Mouse (Mus musculus): ENCODE data around the gene Jph2. TPM values are rescaled to one million over a fixed set of nuclear protein-coding genes. Genes with fewer than 3 reads are reported as not detected.
A peak's percentile ranks its signal among the peaks of the same experiment; 100 is the strongest.

Gene Jph2
- total and polyA plus RNA-seq, 3 experiments: 0.04 to 0.19 TPM; not detected in 1

DNA sequence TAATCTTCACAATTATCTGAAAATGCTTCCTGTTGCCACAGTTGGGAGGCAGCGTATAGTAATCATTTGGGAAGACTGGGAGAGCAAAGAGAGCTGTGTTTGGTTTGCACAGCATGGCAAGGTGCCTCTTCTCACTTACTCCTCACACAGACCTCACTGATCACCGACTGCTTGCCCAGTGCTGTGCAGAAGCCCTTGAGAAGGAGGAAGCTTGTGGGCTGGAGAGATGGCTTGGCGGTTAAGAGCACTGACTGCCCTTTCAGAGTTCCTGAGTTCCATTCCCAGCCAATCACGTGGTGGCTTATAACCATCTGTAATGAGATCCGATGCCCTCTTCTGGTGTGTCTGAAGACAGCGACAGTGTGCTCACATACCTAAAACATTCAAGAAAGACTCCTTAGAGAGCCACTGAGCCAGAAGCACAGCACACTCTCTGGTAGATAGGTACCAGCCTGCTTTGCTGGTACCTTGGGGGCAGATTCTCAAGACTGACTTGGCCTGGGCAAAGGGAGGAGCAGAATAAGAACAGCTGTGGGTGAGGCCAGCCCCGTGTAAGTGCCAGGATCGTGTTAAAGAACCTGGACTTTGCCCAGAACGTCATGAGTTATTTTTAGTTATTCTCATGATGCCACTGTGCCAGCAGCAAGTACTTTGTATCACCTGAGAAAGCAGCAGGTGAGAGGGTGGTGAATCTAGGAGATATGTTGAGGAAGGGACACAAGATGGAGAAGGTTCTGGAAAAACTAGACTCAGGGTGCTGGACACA, 25.3 kb upstream of the Jph2 start:
- Histone ChIP-seq H3K36me3 (ENCODE audit: control insufficient read depth in 1 of 2, insufficient read depth in 2 of 2, low read length in 2 of 2) (peaks cover 0 to 11% of the 10 kb centered on the region in 2 experiments; a peak in 2 of 4 replicates), H3K79me2 (ENCODE audit: control insufficient read depth, insufficient read depth, low read length, poor library complexity) (peaks cover 24% of the 10 kb centered on the region), H3K9me3 (replicated peaks; ENCODE audit: insufficient read depth, low read length) (no peaks in the 10 kb centered on the region), H3K4me1 (ENCODE audit: control insufficient read depth in 1 of 2, insufficient read depth in 2 of 2, low read length in 2 of 2) (peaks cover 4 to 7% of the 10 kb centered on the region in 2 experiments; a peak in 3 of 4 replicates), H3K27ac (ENCODE audit: control insufficient read depth, low read depth, low read length) (no peak overlapping the region), H3K4me3 (ENCODE audit: control insufficient read depth in 1 of 2, insufficient read depth in 1 of 2, low read depth in 2 of 2, low read length in 2 of 2) (no peak overlapping the region), H3K9ac (ENCODE audit: control insufficient read depth, low read depth, low read length, poor library complexity, severe bottlenecking) (no peak overlapping the region), H3K27me3 (ENCODE audit: control insufficient read depth in 1 of 2, insufficient read depth in 2 of 2, low read length in 2 of 2) (no peaks in the 10 kb centered on the region)
- TF ChIP-seq CTCF (IDR thresholded peaks at IDR 0.05 in 2 of 3, conservative IDR thresholded peaks at IDR 0.05 in 1 of 3; ENCODE audit: control insufficient read depth in 1 of 3, insufficient read depth in 1 of 3, low read depth in 2 of 3, low read length in 3 of 3, poor library complexity in 1 of 3, severe bottlenecking in 1 of 3) (peak in 1 of 3 experiments; percentile 0; a peak in 1 of 6 replicates), USF1 (IDR thresholded peaks at IDR 0.05; ENCODE audit: low read depth, low read length) (0 out of 2 replicates have a peak, but pooled peaks have one; percentile 25), E2F4 (IDR thresholded peaks at IDR 0.05; ENCODE audit: borderline replicate concordance, low read depth, low read length) (no peak), USF2 (IDR thresholded peaks at IDR 0.05; ENCODE audit: borderline replicate concordance in 1 of 2, insufficient read depth in 1 of 2, low read depth in 1 of 2, low read length in 2 of 2) (no peak)
- no peak for DNase-seq (ENCODE audit: low read depth, low spot score)

DNA sequence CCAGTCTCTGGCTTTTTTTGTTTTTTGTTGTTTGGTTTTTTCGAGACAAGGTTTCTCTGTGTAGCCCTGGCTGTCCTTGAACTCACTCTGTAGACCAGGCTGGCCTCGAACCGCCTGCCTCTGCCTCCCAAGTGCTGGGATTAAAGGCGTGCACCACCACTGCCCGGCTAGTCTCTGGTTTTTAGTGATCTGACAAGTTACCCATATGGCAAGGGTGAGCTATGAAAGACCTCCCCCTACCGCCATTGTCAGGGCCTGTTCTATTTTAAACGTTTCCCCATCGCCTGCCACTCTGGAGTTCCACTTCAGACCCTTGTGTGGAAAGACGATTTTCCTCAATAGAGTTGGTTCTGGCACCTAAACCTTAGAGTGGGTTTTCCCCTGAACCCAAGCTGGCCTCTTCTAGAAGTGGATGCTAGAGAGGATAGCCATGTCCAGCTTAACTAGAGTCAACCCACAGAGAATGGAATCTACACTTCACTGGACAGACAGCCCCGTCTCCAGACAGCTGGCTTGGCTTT, 22.6 kb upstream of the Jph2 start:
- DNase-seq (ENCODE audit: low read depth, low spot score): peak; percentile 50
- TF ChIP-seq BHLHE40 (IDR thresholded peaks at IDR 0.05; ENCODE audit: borderline replicate concordance, low read depth, low read length) (0 out of 2 replicates have a peak, but pooled peaks have one; percentile 18), GABPA (IDR thresholded peaks at IDR 0.05; ENCODE audit: low read depth, low read length) (no peak), NRF1 (IDR thresholded peaks at IDR 0.05; ENCODE audit: insufficient read depth, low read depth, low read length, poor library complexity, severe bottlenecking) (no peak), ZMIZ1 (IDR thresholded peaks at IDR 0.05; ENCODE audit: low read depth, low read length) (no peak), UBTF (IDR thresholded peaks at IDR 0.05; ENCODE audit: borderline replicate concordance, insufficient read depth, low read depth, low read length) (no peak), MAX (IDR thresholded peaks at IDR 0.05; ENCODE audit: low read length) (no peak), CHD2 (IDR thresholded peaks at IDR 0.05; ENCODE audit: low read length) (no peak), MXI1 (IDR thresholded peaks at IDR 0.05; ENCODE audit: low read depth, low read length) (0 out of 2 replicates have a peak, but pooled peaks have one; percentile 23), MAZ (IDR thresholded peaks at IDR 0.05; ENCODE audit: low read depth, low read length) (0 out of 2 replicates have a peak, but pooled peaks have one; percentile 5), EP300 (IDR thresholded peaks at IDR 0.05; ENCODE audit: low read depth in 1 of 2, low read length in 2 of 2) (no peak), MYC (IDR thresholded peaks at IDR 0.05; ENCODE audit: low read depth, low read length) (no peak)
- H3K27me3 ChIP-seq (ENCODE audit: control insufficient read depth in 1 of 2, insufficient read depth in 2 of 2, low read length in 2 of 2): no peaks in the 10 kb centered on the region
- H3K4me3 ChIP-seq (ENCODE audit: control insufficient read depth in 1 of 2, insufficient read depth in 1 of 2, low read depth in 2 of 2, low read length in 2 of 2): peak overlapping the region; percentile 66 to 79
- peak overlapping the region; percentile 85 for H3K9ac ChIP-seq (ENCODE audit: control insufficient read depth, low read depth, low read length, poor library complexity, severe bottlenecking)
- H3K79me2 ChIP-seq (ENCODE audit: control insufficient read depth, insufficient read depth, low read length, poor library complexity): peaks cover 41% of the 10 kb centered on the region
- peak overlapping the region; percentile 63; the same call in 1 of the 2 replicates for H3K27ac ChIP-seq (ENCODE audit: control insufficient read depth, low read depth, low read length)
- H3K9me3 ChIP-seq (replicated peaks; ENCODE audit: insufficient read depth, low read length): no peaks in the 10 kb centered on the region
- peaks cover 0 to 31% of the 10 kb centered on the region in 2 experiments; a peak in 3 of 4 replicates for H3K36me3 ChIP-seq (ENCODE audit: control insufficient read depth in 1 of 2, insufficient read depth in 2 of 2, low read length in 2 of 2)
- peaks cover 6 to 13% of the 10 kb centered on the region in 2 experiments for H3K4me1 ChIP-seq (ENCODE audit: control insufficient read depth in 1 of 2, insufficient read depth in 2 of 2, low read length in 2 of 2)
